Mouse (Mus musculus) myocyte (in vitro differentiated cells): ENCODE data around the gene Zbtb20. TPM values are rescaled to one million over a fixed set of nuclear protein-coding genes. Genes with fewer than 3 reads are reported as not detected.

Experiments used
- H3K27me3 ChIP-seq: one replicate; pipeline ENCODE4 v1.6.1; 2011; ENCODE audit not compliant: control insufficient read depth, insufficient read depth, insufficient read length
- H3K36me3 ChIP-seq: one replicate; pipeline ENCODE4 v1.6.1; 2011; ENCODE audit not compliant: control insufficient read depth, insufficient read depth
- H3K4me2 ChIP-seq: one replicate; pipeline ENCODE4 v1.6.1; 2011; ENCODE audit warnings: low read depth, control low read depth
- H3K4me3 ChIP-seq: one replicate; pipeline ENCODE4 v1.5.1; 2011; ENCODE audit warnings: mild to moderate bottlenecking, control low read depth, moderate library complexity
- H3K79me2 ChIP-seq: one replicate; pipeline ENCODE4 v1.6.1; 2011; ENCODE audit not compliant: control insufficient read depth, insufficient read depth
- H3ac ChIP-seq: one replicate; pipeline ENCODE4 v1.6.1; 2011; ENCODE audit not compliant: control insufficient read depth, insufficient read length
- CEBPB ChIP-seq: IDR thresholded peaks from 2 replicates; pipeline ENCODE4 v1.6.1; 2011; ENCODE audit warnings: mild to moderate bottlenecking, moderate library complexity; ENCODE audit not compliant: poor library complexity, insufficient read depth, severe bottlenecking
- E2F4 ChIP-seq: IDR thresholded peaks from one replicate; pipeline ENCODE4 v1.6.1; 2011; ENCODE audit warnings: mild to moderate bottlenecking, control low read depth, moderate library complexity; ENCODE audit not compliant: insufficient read depth
- MAX ChIP-seq: IDR thresholded peaks from one replicate; pipeline ENCODE4 v1.6.1; 2011; ENCODE audit warnings: low read depth, mild to moderate bottlenecking, control low read depth
- MYOD1 ChIP-seq, 3 experiments: IDR thresholded peaks; one replicate each; pipeline ENCODE4 v1.6.1; 2011; ENCODE audit warnings: control low read depth in 2 of 3, low read depth in 2 of 3, mild to moderate bottlenecking in 2 of 3, moderate library complexity in 1 of 3; ENCODE audit not compliant: insufficient read length in 2 of 3, control insufficient read depth in 1 of 3
- MYOG ChIP-seq, 3 experiments: IDR thresholded peaks; one replicate each; pipeline ENCODE4 v1.6.1; 2011; ENCODE audit warnings: control low read depth in 2 of 3, low read depth in 2 of 3, mild to moderate bottlenecking in 2 of 3; ENCODE audit not compliant: insufficient read length in 2 of 3, control insufficient read depth in 1 of 3, insufficient read depth in 1 of 3
- POLR2A ChIP-seq: IDR thresholded peaks from one replicate; pipeline ENCODE4 v1.6.1; 2011; ENCODE audit warnings: low read depth, mild to moderate bottlenecking, control low read depth, moderate library complexity; ENCODE audit not compliant: insufficient read length
- POLR2AphosphoS2 ChIP-seq: IDR thresholded peaks from one replicate; pipeline ENCODE4 v1.6.1; 2011; ENCODE audit warnings: low read depth, control low read depth; ENCODE audit not compliant: insufficient read length
- REST ChIP-seq: IDR thresholded peaks from one replicate; pipeline ENCODE4 v1.6.1; 2011; ENCODE audit warnings: mild to moderate bottlenecking, control low read depth, moderate library complexity; ENCODE audit not compliant: insufficient read depth, insufficient read length
- SRF ChIP-seq: IDR thresholded peaks from one replicate; pipeline ENCODE4 v1.6.1; 2011; ENCODE audit warnings: low read depth; ENCODE audit not compliant: control insufficient read depth, insufficient read length
- TCF12 ChIP-seq: IDR thresholded peaks from one replicate; pipeline ENCODE4 v1.6.1; 2011; ENCODE audit warnings: mild to moderate bottlenecking, control low read depth; ENCODE audit not compliant: poor library complexity, insufficient read depth, severe bottlenecking
- TCF3 ChIP-seq: IDR thresholded peaks from one replicate; pipeline ENCODE4 v1.6.1; 2011; ENCODE audit warnings: low read depth, control low read depth; ENCODE audit not compliant: insufficient read length
- USF1 ChIP-seq: IDR thresholded peaks from one replicate; pipeline ENCODE4 v1.6.1; 2011; ENCODE audit warnings: low read depth, mild to moderate bottlenecking, control low read depth, moderate library complexity
- polyA plus RNA-seq: library from polyadenylated mRNA; unstranded; fragments of >200 nt; fragmentation: generic; extraction: Trizol; gene quantifications from one replicate; pipeline ENCODE4 v1.2.1, GENCODE M21; 2012; ENCODE audit warnings: missing spikeins

Gene Zbtb20
- polyA plus RNA-seq, 1 experiment, result 5.0 TPM

- H3K36me3 ChIP-seq, result peaks cover 7% of the 10 kb centered on the region
- no peak overlapping the region for H3K4me2 ChIP-seq
- no peak overlapping the region for H3ac ChIP-seq
- TF ChIP-seq POLR2AphosphoS2 (no peak), CEBPB (no peak), TCF3 (no peak), TCF12 (no peak), MAX (no peak), MYOD1 (IDR thresholded peaks at IDR 0.05; ENCODE audit: control insufficient read depth in 1 of 3, insufficient read length in 2 of 3, low read depth in 2 of 3) (no peak), SRF (no peak), REST (no peak)
- no peak overlapping the region for H3K4me3 ChIP-seq
- H3K27me3 ChIP-seq, result no peaks in the 10 kb centered on the region
- peaks cover 15% of the 10 kb centered on the region for H3K79me2 ChIP-seq
These were observed 540.2 kb downstream of the Zbtb20 start for GRCm38 (mm10) chr16:43415864-43416263.

DNA sequence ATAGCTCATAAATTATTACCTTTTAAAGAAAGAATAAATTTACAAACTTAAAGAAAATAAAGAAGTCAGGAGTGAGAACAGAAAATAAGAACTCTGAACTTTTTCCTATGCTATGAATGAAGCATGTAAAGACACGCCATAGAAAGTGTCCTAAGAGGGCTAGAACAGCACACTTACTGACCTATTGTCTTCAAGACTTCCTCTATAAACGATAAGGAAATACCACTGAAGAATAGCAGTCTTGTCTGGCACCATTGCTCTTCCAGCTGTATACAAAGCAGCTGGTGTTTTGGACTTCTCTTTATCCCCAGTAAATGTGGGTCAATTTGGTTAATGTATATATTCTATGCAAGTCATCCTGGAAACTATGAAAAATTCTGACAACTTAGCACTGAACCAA, 544.2 kb downstream of the Zbtb20 start:
- H3K36me3 ChIP-seq, result peaks cover 21% of the 10 kb centered on the region
- H3K4me3 ChIP-seq, result no peak overlapping the region
- H3K79me2 ChIP-seq, result no peaks in the 10 kb centered on the region
- TF ChIP-seq POLR2A, result no peak
- no peak for TF ChIP-seq POLR2AphosphoS2
- TF ChIP-seq MAX, result no peak
- TF ChIP-seq SRF, result no peak
- no peak for TF ChIP-seq USF1
- TF ChIP-seq MYOG (IDR thresholded peaks at IDR 0.05; ENCODE audit: control insufficient read depth in 1 of 3, insufficient read depth in 1 of 3, insufficient read length in 2 of 3, low read depth in 2 of 3), result no peak
- TF ChIP-seq TCF12, result no peak
- no peak for TF ChIP-seq MYOD1 (IDR thresholded peaks at IDR 0.05; ENCODE audit: control insufficient read depth in 1 of 3, insufficient read length in 2 of 3, low read depth in 2 of 3)
- TF ChIP-seq E2F4, result no peak
- TF ChIP-seq REST, result no peak
- no peak for TF ChIP-seq CEBPB
- TF ChIP-seq TCF3, result no peak
- H3K4me2 ChIP-seq, result no peak overlapping the region
- H3ac ChIP-seq, result no peak overlapping the region
- no peaks in the 10 kb centered on the region for H3K27me3 ChIP-seq

DNA sequence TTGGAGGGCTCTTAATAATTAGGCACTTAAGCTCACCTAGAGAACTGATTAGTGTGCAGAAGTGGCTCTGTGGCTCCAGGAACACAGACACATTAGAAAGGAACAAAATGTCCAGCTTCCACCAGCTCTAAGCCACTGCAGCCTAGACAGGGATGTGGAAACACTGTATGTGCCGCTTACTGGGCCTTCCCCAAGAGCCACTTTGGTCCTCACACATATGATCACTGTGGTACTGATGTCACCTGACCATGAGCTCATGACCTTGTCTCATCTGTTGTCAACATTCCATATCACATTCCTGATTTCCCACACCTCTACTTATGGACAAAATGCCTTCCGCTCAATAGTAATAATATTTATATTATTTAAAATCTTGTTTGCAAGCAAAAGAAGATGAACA, 553.3 kb downstream of the Zbtb20 start:
- no peak overlapping the region for H3K4me3 ChIP-seq
- H3ac ChIP-seq, result no peak overlapping the region
- no peaks in the 10 kb centered on the region for H3K27me3 ChIP-seq
- H3K36me3 ChIP-seq, result no peaks in the 10 kb centered on the region
- H3K4me2 ChIP-seq, result no peak overlapping the region
- no peak for TF ChIP-seq REST
- no peak for TF ChIP-seq TCF12
- TF ChIP-seq POLR2AphosphoS2, result no peak
- no peak for TF ChIP-seq MYOD1 (IDR thresholded peaks at IDR 0.05; ENCODE audit: control insufficient read depth in 1 of 3, insufficient read length in 2 of 3, low read depth in 2 of 3)
- no peak for TF ChIP-seq POLR2A
- TF ChIP-seq CEBPB, result no peak
- no peak for TF ChIP-seq USF1
- TF ChIP-seq TCF3, result no peak
- peaks cover 14% of the 10 kb centered on the region for H3K79me2 ChIP-seq

GRCm38 (mm10) chr16:43430030-43430429, 554.3 kb downstream of the Zbtb20 start:
- Histone ChIP-seq H3K79me2 (peaks cover 14% of the 10 kb centered on the region), H3K4me3 (no peak overlapping the region), H3ac (no peak overlapping the region), H3K36me3 (no peaks in the 10 kb centered on the region), H3K4me2 (no peak overlapping the region), H3K27me3 (no peaks in the 10 kb centered on the region)
- TF ChIP-seq MAX (no peak), CEBPB (no peak)

DNA sequence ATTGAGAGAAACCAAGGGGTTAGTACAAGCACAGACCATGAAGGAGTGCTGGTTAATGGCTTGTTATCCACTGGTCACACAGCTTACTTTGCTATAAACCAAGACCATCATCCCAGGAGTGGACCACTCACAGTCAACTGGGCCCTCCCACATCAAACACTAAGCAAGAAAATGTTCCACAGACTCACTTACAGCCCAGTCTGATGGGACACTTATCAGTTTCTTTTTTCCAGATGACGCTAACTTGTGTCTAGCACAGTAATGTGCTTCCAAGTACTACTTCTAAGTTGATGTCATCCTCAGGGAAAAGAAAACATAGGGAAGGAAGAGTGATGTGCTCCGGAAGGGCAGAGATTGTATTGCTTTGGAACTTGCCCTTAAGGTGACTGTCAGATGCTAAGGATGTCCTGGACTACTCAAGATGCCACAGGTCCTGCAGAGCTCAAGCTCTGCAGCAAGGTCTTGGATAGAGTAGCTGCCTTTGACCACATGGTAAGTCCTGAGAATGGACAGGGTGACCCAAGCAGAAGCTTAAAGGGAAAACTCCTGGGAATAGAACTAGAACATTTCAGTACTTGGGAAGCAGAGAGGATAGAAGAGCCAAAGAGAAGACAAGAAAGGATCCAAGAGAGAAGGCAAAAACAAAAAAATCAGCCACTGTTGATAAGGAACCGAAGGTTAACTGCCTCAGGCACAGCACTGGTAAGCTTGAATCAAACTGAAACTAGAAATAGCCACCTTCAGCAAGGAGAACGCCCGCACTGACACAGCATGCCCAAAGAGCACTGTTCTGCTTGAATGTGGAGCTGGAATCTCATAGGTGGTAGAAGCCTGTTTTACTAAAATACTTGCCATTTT, 556.1 kb downstream of the Zbtb20 start:
- Histone ChIP-seq H3K36me3 (no peaks in the 10 kb centered on the region), H3K4me2 (no peak overlapping the region), H3K79me2 (peaks cover 14% of the 10 kb centered on the region), H3ac (no peak overlapping the region), H3K4me3 (no peak overlapping the region), H3K27me3 (no peaks in the 10 kb centered on the region)
- no peak for TF ChIP-seq POLR2A
